Mouse (Mus musculus) bone marrow macrophage, adult 2 months (primary cell): ENCODE results near the gene Ifna1. TPM values are rescaled to one million over a fixed set of nuclear protein-coding genes. Genes with fewer than 3 reads are reported as not detected.

Experiments used
- H3K27ac ChIP-seq: 2 replicates; pipeline ENCODE4 v1.5.1; 2012; ENCODE audit warnings: low read depth, low read length; ENCODE audit not compliant: insufficient read depth
- H3K4me1 ChIP-seq: 2 replicates; pipeline ENCODE4 v1.6.1; 2012; ENCODE audit warnings: low read length; ENCODE audit not compliant: control insufficient read depth, insufficient read depth
- H3K4me3 ChIP-seq: 2 replicates; pipeline ENCODE4 v1.5.1; 2012; ENCODE audit warnings: mild to moderate bottlenecking, low read length, moderate library complexity; ENCODE audit not compliant: insufficient read depth
- CTCF ChIP-seq: IDR thresholded peaks from 2 replicates; pipeline ENCODE4 v1.5.1; 2012; ENCODE audit warnings: low read depth, mild to moderate bottlenecking, low read length, moderate library complexity
- POLR2A ChIP-seq: IDR thresholded peaks from 2 replicates; pipeline ENCODE4 v1.6.1; 2012; ENCODE audit warnings: mild to moderate bottlenecking, low read depth, low read length, borderline replicate concordance
- polyA plus RNA-seq: library from polyadenylated mRNA; stranded (reverse); fragments of >200 nt; gene quantifications from 2 replicates; pipeline ENCODE4 v1.2.4, GENCODE M21; 2012; ENCODE audit not compliant: missing spikeins, insufficient read depth, insufficient read length

Gene Ifna1
- polyA plus RNA-seq, 1 experiment, result not detected

GRCm38 (mm10) chr4:88840058-88840457 is 9.8 kb upstream of the Ifna1 start:
- Histone ChIP-seq H3K27ac (no peak overlapping the region), H3K4me3 (no peak overlapping the region), H3K4me1 (no peaks in the 10 kb centered on the region)
- TF ChIP-seq POLR2A (no peak), CTCF (no peak)

GRCm38 (mm10) chr4:88841438-88841911 is 8.4 kb upstream of the Ifna1 start, which contains the start of gene Ifna4:
Ifna4 (plus strand) TSS chr4:88841861.
- Histone ChIP-seq H3K27ac (no peak within 1 kb of the TSS), H3K4me3 (no peak within 1 kb of the TSS), H3K4me1 (no peaks in the 10 kb centered on the region)
- no peak for TF ChIP-seq POLR2A
- TF ChIP-seq CTCF, result no peak

GRCm38 (mm10) chr4:88845334-88845733 is 4.6 kb upstream of the Ifna1 start:
- H3K4me1 ChIP-seq, result no peaks in the 10 kb centered on the region
- H3K4me3 ChIP-seq, result no peak overlapping the region
- no peak for TF ChIP-seq CTCF
- TF ChIP-seq POLR2A, result no peak
- no peak overlapping the region for H3K27ac ChIP-seq

- H3K27ac ChIP-seq, result no peak overlapping the region
- H3K4me1 ChIP-seq, result no peaks in the 10 kb centered on the region
- TF ChIP-seq POLR2A (no peak), CTCF (no peak)
- H3K4me3 ChIP-seq, result no peak overlapping the region
Observed at GRCm38 (mm10) chr4:88851026-88851763, 1.3 kb downstream of the Ifna1 start.

- H3K4me3 ChIP-seq, result no peak overlapping the region
- TF ChIP-seq POLR2A, result no peak
- no peak for TF ChIP-seq CTCF
- H3K27ac ChIP-seq, result no peak overlapping the region
- no peaks in the 10 kb centered on the region for H3K4me1 ChIP-seq
Observed at GRCm38 (mm10) chr4:88859214-88859613, 9.3 kb downstream of the Ifna1 start.

GRCm38 (mm10) chr4:88863309-88863708 is 13.4 kb downstream of the Ifna1 start:
- Histone ChIP-seq H3K27ac (no peak overlapping the region), H3K4me3 (no peak overlapping the region), H3K4me1 (peaks cover 7% of the 10 kb centered on the region)
- TF ChIP-seq CTCF (no peak), POLR2A (no peak)

GRCm38 (mm10) chr4:88864599-88864998 is 14.7 kb downstream of the Ifna1 start:
- no peak overlapping the region for H3K27ac ChIP-seq
- H3K4me3 ChIP-seq, result peak overlapping the region; percentile 40
- TF ChIP-seq CTCF, result no peak
- TF ChIP-seq POLR2A, result no peak
- peaks cover 7% of the 10 kb centered on the region for H3K4me1 ChIP-seq

GRCm38 (mm10) chr4:88865011-88865569 is 15.2 kb downstream of the Ifna1 start:
- H3K4me3 ChIP-seq, result peak overlapping the region; percentile 23
- peaks cover 7% of the 10 kb centered on the region for H3K4me1 ChIP-seq
- no peak overlapping the region for H3K27ac ChIP-seq
- TF ChIP-seq POLR2A, result no peak
- no peak for TF ChIP-seq CTCF

- TF ChIP-seq CTCF, result peak; percentile 88
- no peak for TF ChIP-seq POLR2A
- H3K4me3 ChIP-seq, result no peak overlapping the region
- no peak overlapping the region for H3K27ac ChIP-seq
- peaks cover 7% of the 10 kb centered on the region for H3K4me1 ChIP-seq
Observed at GRCm38 (mm10) chr4:88867366-88867925, 17.6 kb downstream of the Ifna1 start.
